Mouse (Mus musculus) heart, adult 2 months (tissue): ENCODE measurements around the gene Naa80.

ENCODE experiments used
- CTCF ChIP-seq: fragments of 200-600 bp; IDR thresholded peaks from 2 replicates; pipeline ENCODE4 v1.8.1; 2022; ENCODE audit warnings: antibody characterized with exemption, mild to moderate bottlenecking, moderate library complexity
- EP300 ChIP-seq: fragments of 200-500 bp; IDR thresholded peaks from 2 replicates; pipeline ENCODE4 v1.6.1; 2011; ENCODE audit warnings: low read depth, low read length, control low read depth; ENCODE audit not compliant: insufficient read depth
- POLR2A ChIP-seq: fragments of 200-500 bp; IDR thresholded peaks from 2 replicates; pipeline ENCODE4 v1.6.1; 2011; ENCODE audit warnings: mild to moderate bottlenecking, low read depth, low read length, control low read depth; ENCODE audit not compliant: insufficient read depth

DNA sequence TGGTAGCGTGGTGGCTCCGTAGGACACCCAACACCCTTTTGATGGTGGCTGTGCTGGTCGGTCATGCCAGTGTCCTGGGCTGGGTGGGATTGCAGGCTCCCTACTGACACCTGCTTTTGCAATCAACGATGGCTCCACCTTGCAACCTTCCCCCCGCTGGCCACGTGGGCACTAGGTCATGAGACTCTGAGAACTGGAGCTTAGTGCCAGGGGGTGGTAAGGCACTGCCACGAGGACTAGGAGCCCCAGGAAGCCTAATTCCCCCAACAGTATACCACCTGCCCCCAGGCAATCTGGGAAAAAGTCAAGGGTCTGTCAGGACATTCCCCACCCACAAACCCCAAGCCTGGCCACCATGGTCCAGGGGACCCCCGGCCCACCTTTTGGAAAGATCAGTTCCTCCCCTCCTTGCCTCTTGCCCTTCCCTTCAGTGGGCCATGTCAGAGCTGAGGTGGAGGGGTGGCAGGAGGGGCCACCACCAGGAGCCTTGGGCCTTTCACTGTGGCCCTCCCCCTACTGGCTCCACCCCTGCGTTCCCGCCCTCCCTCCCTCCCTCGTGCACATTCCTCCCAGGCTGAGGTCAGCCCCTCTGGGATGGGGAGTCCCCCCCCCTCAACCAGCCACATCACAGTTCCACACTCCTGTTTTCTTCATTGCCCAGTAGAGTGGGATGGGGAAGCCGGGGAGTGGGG, 30.2 kb downstream of the Naa80 start, which contains the start of gene Sema3b:
- TF ChIP-seq CTCF (no peak), EP300 (0 out of 2 replicates have a peak, but pooled peaks have one; percentile 5), POLR2A (no peak)
